Mouse (Mus musculus) embryonic facial prominence, embryonic 14.5 days (tissue): ENCODE measurements around the gene Hspa12a. TPM values are rescaled to one million over a fixed set of nuclear protein-coding genes. Genes with fewer than 3 reads are reported as not detected.

Experiments
- ATAC-seq: fragments of 200-750 bp; cut with Nextera tagmentation; 2 replicates; pipeline ENCODE4 v1.8.0; 2017; ENCODE audit warnings: low read depth, moderate number of reproducible peaks, moderate TSS enrichment
- DNase-seq: peaks from one replicate; pipeline ENCODE4 v3.0.0-alpha.2; 2015; ENCODE audit warnings: low spot score
- H3K27ac ChIP-seq: fragments of 300-500 bp; sonication (generic); replicated peaks from 2 replicates; pipeline ENCODE4 v1.5.1; 2014; ENCODE audit warnings: low read depth, mild to moderate bottlenecking, low read length, moderate library complexity
- H3K27me3 ChIP-seq: fragments of 300-500 bp; sonication (generic); replicated peaks from 2 replicates; pipeline ENCODE4 v1.6.1; 2014; ENCODE audit warnings: low read length; ENCODE audit not compliant: control insufficient read depth, insufficient read depth
- H3K36me3 ChIP-seq: fragments of 300-500 bp; sonication (generic); 2 replicates; pipeline ENCODE4 v1.6.1; 2014; ENCODE audit warnings: low read length, mixed read lengths; ENCODE audit not compliant: control insufficient read depth, insufficient read depth
- H3K4me1 ChIP-seq: fragments of 300-500 bp; sonication (generic); 2 replicates; pipeline ENCODE4 v1.6.1; 2014; ENCODE audit warnings: antibody characterized with exemption, low read length; ENCODE audit not compliant: control insufficient read depth, insufficient read depth
- H3K4me2 ChIP-seq: fragments of 300-500 bp; sonication (generic); 2 replicates; pipeline ENCODE4 v1.6.1; 2014; ENCODE audit warnings: low read depth, mild to moderate bottlenecking, low read length, moderate library complexity, mixed read lengths
- H3K4me3 ChIP-seq: fragments of 300-500 bp; sonication (generic); 2 replicates; pipeline ENCODE4 v1.5.1; 2014; ENCODE audit warnings: low read depth, mild to moderate bottlenecking, low read length
- H3K9ac ChIP-seq: fragments of 300-500 bp; sonication (generic); 2 replicates; pipeline ENCODE4 v1.6.1; 2014; ENCODE audit warnings: low read depth, mild to moderate bottlenecking, low read length, moderate library complexity, mixed read lengths
- H3K9me3 ChIP-seq: fragments of 300-500 bp; sonication (generic); 2 replicates; pipeline ENCODE4 v1.6.1; 2016; ENCODE audit warnings: low read length; ENCODE audit not compliant: control insufficient read depth
- WGBS: fragments of 180-500 bp; shearing (Covaris S2); extraction: QIAGEN DNeasy Blood & Tissue Kit; methylation state at CpG from one replicate; pipeline ENCODE4 v1.1.7; 2014; 5-methylcytosine and 5-hydroxymethylcytosine counted together
- polyA plus RNA-seq: library from polyadenylated mRNA; unstranded; fragments of >200 nt; fragmentation: Nextera tagmentation; extraction: Ambion mirVana; gene quantifications from 2 replicates; pipeline ENCODE4 v1.2.1, GENCODE M21; 2014

Gene Hspa12a
- polyA plus RNA-seq, 1 experiment from 2014 or later = 5.8 TPM

DNA sequence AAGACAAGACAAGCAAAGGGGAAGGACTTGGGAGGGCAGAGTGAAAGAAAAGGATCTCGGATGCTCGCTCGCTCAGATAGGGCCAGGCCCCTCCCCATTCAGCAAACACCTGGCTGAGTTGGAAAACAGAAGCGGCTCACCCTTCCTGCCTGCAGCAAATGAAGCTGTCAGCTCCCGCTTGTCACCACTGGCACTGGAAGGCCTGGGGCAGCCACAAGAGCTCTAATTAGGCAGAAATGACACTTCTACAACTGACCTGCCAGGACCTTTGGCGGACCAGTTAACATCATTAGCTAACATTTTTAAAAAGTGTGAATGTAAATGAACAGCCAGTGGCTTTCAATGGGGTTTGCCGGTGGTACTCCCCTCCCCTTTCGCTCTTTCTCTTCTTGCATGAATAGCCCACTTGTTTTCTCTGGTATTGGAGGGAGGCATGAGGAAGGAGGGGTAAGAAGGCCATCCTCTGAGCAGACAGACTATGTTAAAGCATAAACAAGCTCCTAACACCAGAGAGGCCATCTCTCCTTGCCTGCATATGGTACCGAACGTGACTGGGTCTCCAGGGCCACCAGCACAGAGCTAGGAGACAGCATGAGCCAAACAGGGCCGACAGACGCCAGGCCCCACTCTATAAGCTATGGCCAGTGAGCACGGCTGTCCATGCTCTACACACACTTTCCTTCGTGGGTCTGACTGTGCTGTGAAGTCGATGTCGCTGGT lies 12.2 kb downstream of the Hspa12a start:
- no peak overlapping the region for H3K9ac ChIP-seq
- ATAC-seq (no peak), DNase-seq (peak; percentile 31)
- no peaks in the 10 kb centered on the region for H3K36me3 ChIP-seq
- no peak overlapping the region for H3K4me2 ChIP-seq
- 23% methylated on average over 16 of the region's 16 CpGs for WGBS
- peaks cover 43% of the 10 kb centered on the region for H3K27me3 ChIP-seq
- no peak overlapping the region for H3K4me3 ChIP-seq
- no peaks in the 10 kb centered on the region for H3K9me3 ChIP-seq
- no peaks in the 10 kb centered on the region for H3K4me1 ChIP-seq
- no peak overlapping the region for H3K27ac ChIP-seq

- WGBS = 21% methylated on average over 7 of the region's 7 CpGs
- Histone ChIP-seq H3K4me1 (no peaks in the 10 kb centered on the region), H3K9me3 (no peaks in the 10 kb centered on the region), H3K4me3 (no peak overlapping the region), H3K9ac (no peak overlapping the region), H3K27ac (no peak overlapping the region), H3K4me2 (peak overlapping the region; percentile 23; the same call in 1 of the 2 replicates), H3K36me3 (no peaks in the 10 kb centered on the region), H3K27me3 (peaks cover 7% of the 10 kb centered on the region; the same call in 1 of the 2 replicates)
- DNase-seq = no peak
- ATAC-seq = no peak
These were observed 24.3 kb downstream of the Hspa12a start for GRCm38 (mm10) chr19:58919148-58919547.

GRCm38 (mm10) chr19:58918597-58918996 lies 24.9 kb downstream of the Hspa12a start:
- no peaks in the 10 kb centered on the region for H3K4me1 ChIP-seq
- ATAC-seq (no peak), DNase-seq (peak; percentile 28)
- 5% methylated on average over 11 of the region's 11 CpGs for WGBS
- peak overlapping the region; percentile 4; the same call in 1 of the 2 replicates for H3K4me3 ChIP-seq
- no peaks in the 10 kb centered on the region for H3K9me3 ChIP-seq
- H3K4me2 ChIP-seq = peak overlapping the region; percentile 23; the same call in 1 of the 2 replicates
- no peak overlapping the region for H3K27ac ChIP-seq
- H3K27me3 ChIP-seq = peaks cover 7% of the 10 kb centered on the region; the same call in 1 of the 2 replicates
- no peaks in the 10 kb centered on the region for H3K36me3 ChIP-seq
- H3K9ac ChIP-seq = no peak overlapping the region

DNA sequence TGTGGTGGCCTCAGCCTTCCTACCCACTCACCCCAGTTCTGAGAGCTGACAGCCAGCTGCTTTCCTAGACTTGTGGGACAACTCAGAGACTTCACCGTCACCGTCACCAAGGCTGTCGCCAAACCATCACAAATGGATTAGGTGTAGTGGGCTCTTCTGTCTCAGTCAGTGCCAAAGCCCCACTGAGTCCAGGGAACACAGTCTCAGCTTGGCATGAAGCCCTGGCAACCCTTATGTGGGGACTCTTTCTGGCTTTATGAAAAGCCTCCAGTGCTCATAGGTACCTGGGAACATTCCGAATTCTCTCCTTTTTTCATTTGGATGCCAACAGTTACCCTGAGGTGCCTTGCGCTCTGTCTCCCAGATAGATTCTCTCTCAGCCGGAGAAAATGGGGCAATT lies 30.2 kb downstream of the Hspa12a start:
- ATAC-seq (no peak), DNase-seq (no peak)
- no peak overlapping the region for H3K9ac ChIP-seq

DNA sequence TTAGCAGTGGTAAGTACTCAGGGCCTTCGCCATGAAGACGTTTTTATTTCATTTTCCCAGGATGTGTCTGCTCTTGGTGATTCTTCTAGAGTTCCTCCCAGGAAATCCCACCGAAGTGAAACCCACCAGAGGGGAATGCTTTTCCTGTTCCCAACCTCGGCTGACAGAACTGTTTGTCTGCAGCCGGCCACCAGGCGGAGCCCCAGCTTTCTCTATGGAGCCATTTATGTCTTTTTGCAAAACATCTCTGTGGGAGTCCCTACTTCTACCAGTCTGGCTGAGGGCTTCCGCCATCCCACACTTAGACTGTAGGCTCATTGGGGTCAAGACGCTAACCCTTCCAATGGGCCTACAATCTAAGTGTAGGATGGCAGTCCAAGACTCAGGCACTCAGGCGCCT lies 32.1 kb downstream of the Hspa12a start:
- Histone ChIP-seq H3K27me3 (no peaks in the 10 kb centered on the region; the same call in 1 of the 2 replicates), H3K27ac (no peak overlapping the region), H3K4me1 (no peaks in the 10 kb centered on the region), H3K4me2 (peak overlapping the region; percentile 66), H3K9ac (peak overlapping the region; percentile 58), H3K9me3 (no peaks in the 10 kb centered on the region), H3K4me3 (peak overlapping the region; percentile 43), H3K36me3 (no peaks in the 10 kb centered on the region)
- DNase-seq (peak; percentile 86), ATAC-seq (peak; percentile 76)
- WGBS = 11% methylated on average over 9 of the region's 9 CpGs

More for the DNA sequence above, 30.2 kb downstream of the Hspa12a start:
- no peaks in the 10 kb centered on the region for H3K4me1 ChIP-seq
- H3K36me3 ChIP-seq = no peaks in the 10 kb centered on the region
- H3K4me3 ChIP-seq = no peak overlapping the region
- H3K9me3 ChIP-seq = no peaks in the 10 kb centered on the region
- 79% methylated on average over 6 of the region's 6 CpGs for WGBS
- no peak overlapping the region for H3K4me2 ChIP-seq
- no peak overlapping the region for H3K27ac ChIP-seq
- no peaks in the 10 kb centered on the region; the same call in 1 of the 2 replicates for H3K27me3 ChIP-seq

DNA sequence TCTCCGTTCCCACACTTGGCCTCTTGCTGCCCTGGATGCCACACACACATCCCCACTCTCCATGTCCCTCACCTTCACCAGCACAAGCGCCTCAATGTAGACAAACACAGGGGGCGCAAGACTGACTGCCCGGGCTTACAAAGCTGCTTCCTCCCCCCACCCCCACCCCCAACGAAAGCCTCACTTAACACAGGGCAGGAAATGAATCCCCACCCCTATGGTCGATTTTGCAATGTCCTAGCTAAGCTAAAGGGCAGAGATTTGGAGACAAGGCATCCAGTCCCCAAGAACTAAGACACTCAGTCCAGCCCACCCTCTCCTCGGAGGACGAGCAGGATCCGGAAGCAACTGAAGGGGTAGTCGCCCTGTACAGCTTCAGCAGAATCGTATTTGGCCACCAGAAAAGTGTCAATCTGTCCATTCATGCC lies 32.5 kb downstream of the Hspa12a start:
- Histone ChIP-seq H3K4me2 (peak overlapping the region; percentile 66), H3K9ac (peak overlapping the region; percentile 58), H3K27ac (no peak overlapping the region), H3K27me3 (no peaks in the 10 kb centered on the region; the same call in 1 of the 2 replicates), H3K9me3 (no peaks in the 10 kb centered on the region), H3K4me1 (no peaks in the 10 kb centered on the region), H3K36me3 (no peaks in the 10 kb centered on the region), H3K4me3 (peak overlapping the region; percentile 43)
- WGBS = under 1% methylated on average over 11 of the region's 11 CpGs
- ATAC-seq = peak; percentile 45; the same call in 1 of the 2 replicates
- DNase-seq = peak; percentile 32

- DNase-seq (no peak), ATAC-seq (no peak)
- 59% methylated on average over 10 of the region's 10 CpGs for WGBS
- Histone ChIP-seq H3K4me3 (no peak overlapping the region), H3K4me2 (no peak overlapping the region), H3K4me1 (no peaks in the 10 kb centered on the region), H3K27ac (no peak overlapping the region), H3K9ac (no peak overlapping the region), H3K27me3 (no peaks in the 10 kb centered on the region; the same call in 1 of the 2 replicates), H3K36me3 (no peaks in the 10 kb centered on the region), H3K9me3 (no peaks in the 10 kb centered on the region)
These were observed 35.4 kb downstream of the Hspa12a start for GRCm38 (mm10) chr19:58908018-58908417.

GRCm38 (mm10) chr19:58906685-58907084 lies 36.8 kb downstream of the Hspa12a start:
- WGBS = 52% methylated on average over 9 of the region's 9 CpGs
- no peak for ATAC-seq

More at GRCm38 (mm10) chr19:58906685-58907084, 36.8 kb downstream of the Hspa12a start:
- no peaks in the 10 kb centered on the region for H3K36me3 ChIP-seq
- no peaks in the 10 kb centered on the region for H3K9me3 ChIP-seq
- no peaks in the 10 kb centered on the region; the same call in 1 of the 2 replicates for H3K27me3 ChIP-seq
- no peak overlapping the region for H3K27ac ChIP-seq
- DNase-seq = no peak
- H3K4me2 ChIP-seq = no peak overlapping the region
- H3K9ac ChIP-seq = no peak overlapping the region
- no peak overlapping the region for H3K4me3 ChIP-seq
- no peaks in the 10 kb centered on the region for H3K4me1 ChIP-seq
